Mouse (Mus musculus) hindbrain, postnatal 0 days (tissue): ENCODE measurements around the gene Cd300lb. TPM values are rescaled to one million over a fixed set of nuclear protein-coding genes. Genes with fewer than 3 reads are reported as not detected.

Source experiments
- ATAC-seq: fragments of 200-750 bp; cut with Nextera tagmentation; 2 replicates; pipeline ENCODE4 v1.8.0; 2017; ENCODE audit warnings: mild to moderate bottlenecking, moderate TSS enrichment, moderate library complexity
- DNase-seq: peaks from one replicate; pipeline ENCODE4 v3.0.0-alpha.2; 2015; ENCODE audit warnings: low spot score
- H3K27ac ChIP-seq: fragments of 300-500 bp; sonication (generic); 2 replicates; pipeline ENCODE4 v1.5.1; 2014; ENCODE audit warnings: mild to moderate bottlenecking
- H3K27me3 ChIP-seq: fragments of 300-500 bp; sonication (generic); 2 replicates; pipeline ENCODE4 v1.6.1; 2014; ENCODE audit warnings: low read length, mixed read lengths; ENCODE audit not compliant: insufficient read depth
- H3K36me3 ChIP-seq: fragments of 300-500 bp; sonication (generic); 2 replicates; pipeline ENCODE4 v1.6.1; 2014; ENCODE audit warnings: low read length, mixed read lengths; ENCODE audit not compliant: insufficient read depth
- H3K4me1 ChIP-seq: fragments of 300-500 bp; sonication (generic); 2 replicates; pipeline ENCODE4 v1.6.1; 2014; ENCODE audit warnings: antibody characterized with exemption, low read length, mixed read lengths; ENCODE audit not compliant: insufficient read depth
- H3K4me2 ChIP-seq: fragments of 300-500 bp; sonication (generic); 2 replicates; pipeline ENCODE4 v1.6.1; 2014; ENCODE audit warnings: low read depth, mild to moderate bottlenecking, low read length, moderate library complexity, mixed read lengths
- H3K4me3 ChIP-seq: fragments of 300-500 bp; sonication (generic); 2 replicates; pipeline ENCODE4 v1.5.1; 2014; ENCODE audit warnings: low read length
- H3K9ac ChIP-seq: fragments of 300-500 bp; sonication (generic); replicated peaks from 2 replicates; pipeline ENCODE4 v1.6.1; 2014; ENCODE audit warnings: mild to moderate bottlenecking, low read length, moderate library complexity, mixed read lengths
- H3K9me3 ChIP-seq: fragments of 300-500 bp; sonication (generic); 2 replicates; pipeline ENCODE4 v1.6.1; 2016; ENCODE audit warnings: low read length, mixed read lengths
- CTCF ChIP-seq: IDR thresholded peaks from 2 replicates; pipeline ENCODE4 v1.5.1; 2016; ENCODE audit warnings: antibody characterized with exemption, control low read depth, low read depth
- WGBS: fragments of 180-500 bp; shearing (Covaris S2); extraction: QIAGEN DNeasy Blood & Tissue Kit; methylation state at CpG from one replicate; pipeline ENCODE4 v1.1.7; 2014; 5-methylcytosine and 5-hydroxymethylcytosine counted together
- polyA plus RNA-seq: library from polyadenylated mRNA; unstranded; fragments of >200 nt; fragmentation: Nextera tagmentation; extraction: Ambion mirVana; gene quantifications from 2 replicates; pipeline ENCODE4 v1.2.1, GENCODE M21; 2015
- total RNA-seq: library from RNA; depleted of rRNA; stranded (reverse); fragments of >200 nt; gene quantifications from 2 replicates; pipeline ENCODE4 v1.2.3, GENCODE M21; 2014

Gene Cd300lb
- total and polyA plus RNA-seq, 2 experiments from 2014 or later: 0.08 to 0.37 TPM

DNA sequence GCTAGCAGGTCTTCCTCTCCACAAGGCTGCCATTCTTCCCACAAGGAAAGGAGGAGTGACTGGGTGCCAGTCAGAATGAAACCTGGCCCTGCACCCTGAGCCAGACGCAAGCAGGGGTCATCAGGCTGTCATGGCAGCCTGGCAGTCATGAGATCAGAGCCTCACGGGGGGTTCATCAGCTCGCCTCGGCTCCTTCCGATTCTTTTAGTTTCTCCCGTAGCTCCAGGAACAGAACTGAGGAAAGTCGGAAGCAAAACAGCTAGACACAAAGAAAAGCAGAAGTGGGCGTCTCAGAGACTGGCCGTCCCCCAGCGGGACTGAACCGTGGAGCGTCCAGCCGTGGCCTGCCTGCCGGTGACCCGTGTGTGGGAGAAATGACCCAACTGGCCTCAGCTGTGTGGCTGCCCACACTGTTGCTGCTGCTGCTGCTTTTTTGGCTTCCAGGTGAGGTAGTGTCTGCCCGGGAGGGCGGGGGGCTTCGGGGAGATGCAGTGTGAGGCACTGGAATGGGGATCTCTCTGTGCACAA, 44.1 kb downstream of the Cd300lb start, which contains the start of gene Cd300a:
Gene Cd300a, plus strand, starts transcription at position 51 of the 528 bp plus-strand sequence.
- ATAC-seq (no peak), DNase-seq (no peak)
- 0 out of 2 replicates have a peak within 1 kb of the TSS, but pooled peaks have one; percentile 21 for H3K9ac ChIP-seq
- peaks cover 8% of the 10 kb centered on the region; the same call in 1 of the 2 replicates for H3K4me1 ChIP-seq
- H3K36me3 ChIP-seq: no peaks in the 10 kb centered on the region
- H3K27ac ChIP-seq: peak within 1 kb of the TSS; percentile 7; the same call in 1 of the 2 replicates
- WGBS: 30% methylated on average over 18 of the region's 18 CpGs
- no peak within 1 kb of the TSS for H3K4me3 ChIP-seq
- no peaks in the 10 kb centered on the region for H3K27me3 ChIP-seq
- H3K9me3 ChIP-seq: no peaks in the 10 kb centered on the region
- peak within 1 kb of the TSS; percentile 39 for H3K4me2 ChIP-seq
- TF ChIP-seq CTCF: no peak

DNA sequence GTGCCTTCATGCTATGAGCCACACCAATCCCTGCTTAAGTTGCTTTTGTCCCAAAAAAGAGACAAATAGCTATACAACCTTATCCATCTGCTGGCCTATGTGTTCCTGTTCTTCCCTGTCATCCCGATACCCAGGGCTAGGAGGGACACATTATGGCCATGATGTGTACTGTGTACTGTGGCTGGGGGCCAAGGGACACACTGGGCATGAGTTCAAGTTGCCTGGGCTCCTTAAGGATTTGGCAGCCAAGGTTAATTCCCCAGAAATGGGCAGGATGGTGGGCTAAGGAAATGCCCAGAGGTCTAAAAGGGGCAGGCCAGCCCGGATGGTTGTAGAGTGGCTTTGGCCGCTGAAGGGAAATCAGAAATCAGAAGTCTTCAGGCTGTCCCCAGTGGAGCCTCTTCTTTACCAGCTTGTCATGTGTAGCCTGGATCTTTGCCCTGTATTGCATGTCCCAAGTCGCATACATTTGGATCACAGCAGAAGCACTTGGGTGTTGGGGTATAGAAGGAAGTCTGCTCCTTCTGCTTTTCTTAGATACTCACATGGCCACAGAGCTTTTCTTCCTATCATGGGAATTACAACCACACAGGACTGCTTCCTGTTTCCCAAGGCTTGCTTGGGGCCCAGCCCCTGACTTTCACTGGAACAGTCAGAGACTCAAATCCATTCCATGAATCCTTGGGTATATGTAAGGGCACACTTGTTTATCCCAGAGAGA, 49.6 kb downstream of the Cd300lb start:
- no peak for ATAC-seq
- Histone ChIP-seq H3K4me2 (no peak overlapping the region), H3K4me3 (no peak overlapping the region), H3K9me3 (no peaks in the 10 kb centered on the region), H3K27ac (no peak overlapping the region), H3K9ac (no peak overlapping the region), H3K36me3 (no peaks in the 10 kb centered on the region), H3K4me1 (peaks cover 5% of the 10 kb centered on the region; the same call in 1 of the 2 replicates), H3K27me3 (no peaks in the 10 kb centered on the region)
- no peak for TF ChIP-seq CTCF
- 56% methylated on average over 4 of the region's 4 CpGs for WGBS
- peak; percentile 40 for DNase-seq

DNA sequence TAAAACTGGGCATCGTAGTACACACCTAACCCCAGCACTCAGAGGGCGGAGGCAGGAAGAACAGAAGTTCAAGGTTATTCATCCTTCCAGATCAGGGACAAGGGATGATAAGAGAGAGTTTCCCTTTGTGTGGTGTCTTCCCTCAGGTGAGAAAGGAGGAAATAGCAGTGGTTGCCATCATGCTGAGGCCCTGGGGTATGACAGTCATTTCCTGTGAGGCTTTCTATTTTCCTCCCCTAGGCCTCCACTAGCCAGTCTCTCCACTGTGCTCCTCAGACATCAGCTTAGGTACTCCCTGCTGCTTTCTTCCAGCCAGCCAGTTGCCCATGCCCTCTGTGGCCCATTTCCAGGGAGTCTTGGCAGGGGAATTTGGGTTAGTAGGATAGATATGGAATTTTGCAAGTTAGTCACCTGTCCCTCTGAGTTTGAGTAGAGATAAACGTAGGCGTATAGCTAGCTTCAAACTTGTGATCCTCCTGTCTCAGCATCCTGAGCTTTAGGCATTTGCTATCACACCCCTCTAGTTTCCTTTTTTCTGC, 50.9 kb downstream of the Cd300lb start:
- WGBS: 92% methylated on average over 4 of the region's 4 CpGs
- no peaks in the 10 kb centered on the region for H3K36me3 ChIP-seq
- no peaks in the 10 kb centered on the region for H3K27me3 ChIP-seq
- no peak for DNase-seq
- no peak for TF ChIP-seq CTCF
- no peaks in the 10 kb centered on the region for H3K9me3 ChIP-seq
- no peak overlapping the region for H3K4me3 ChIP-seq
- H3K27ac ChIP-seq: no peak overlapping the region
- no peak overlapping the region for H3K9ac ChIP-seq
- H3K4me1 ChIP-seq: peaks cover 5% of the 10 kb centered on the region; the same call in 1 of the 2 replicates
- no peak overlapping the region for H3K4me2 ChIP-seq
- no peak for ATAC-seq

DNA sequence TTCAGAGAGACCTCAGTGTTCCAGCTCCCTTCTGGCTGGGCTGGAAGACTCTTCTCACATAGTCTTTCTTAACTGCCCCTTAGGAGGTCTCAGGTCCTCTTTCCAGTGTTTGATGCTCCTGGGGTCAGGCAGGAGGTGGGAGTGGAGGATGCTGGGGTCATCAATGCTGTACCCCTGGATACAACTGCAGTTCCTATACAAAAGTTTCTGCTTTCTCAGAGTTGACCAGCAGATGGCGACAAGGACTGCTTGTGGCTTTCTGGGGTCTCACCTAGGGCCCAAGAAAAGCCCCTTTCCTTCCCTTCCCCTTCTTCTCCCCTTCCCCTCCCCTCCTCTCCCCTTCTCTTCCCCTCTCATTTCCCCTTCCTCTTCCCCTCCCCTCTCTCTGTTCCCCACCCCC, 53.6 kb downstream of the Cd300lb start:
- Histone ChIP-seq H3K4me2 (no peak overlapping the region), H3K4me3 (no peak overlapping the region), H3K9me3 (no peaks in the 10 kb centered on the region), H3K27me3 (no peaks in the 10 kb centered on the region), H3K36me3 (no peaks in the 10 kb centered on the region), H3K4me1 (peaks cover 5% of the 10 kb centered on the region; the same call in 1 of the 2 replicates), H3K27ac (no peak overlapping the region), H3K9ac (no peak overlapping the region)
- WGBS: 7% methylated on average over 1 of the region's 1 CpGs
- peak; percentile 76 for TF ChIP-seq CTCF
- ATAC-seq (no peak), DNase-seq (peak; percentile 72)

DNA sequence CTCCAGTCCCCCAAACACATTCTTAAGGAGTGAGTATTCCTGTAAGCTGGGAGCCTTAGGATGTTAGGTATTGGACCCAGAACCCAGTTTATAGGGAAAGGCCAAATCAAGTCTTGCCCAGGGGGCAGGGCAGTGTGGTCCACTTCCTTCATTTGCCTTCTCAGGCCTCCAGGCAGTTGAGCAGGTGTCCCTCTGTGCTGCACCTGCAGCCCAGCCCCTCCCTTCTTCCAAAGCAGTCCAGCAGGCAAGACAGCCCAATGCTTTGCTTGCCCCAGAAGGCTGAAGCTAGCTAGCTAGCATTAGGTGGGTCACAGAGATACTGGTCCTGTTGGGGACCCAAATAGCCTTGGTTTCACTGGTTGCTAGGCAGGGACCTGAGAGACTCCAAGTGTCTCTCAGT, 54.0 kb downstream of the Cd300lb start:
- no peak for TF ChIP-seq CTCF
- no peaks in the 10 kb centered on the region for H3K36me3 ChIP-seq

DNA sequence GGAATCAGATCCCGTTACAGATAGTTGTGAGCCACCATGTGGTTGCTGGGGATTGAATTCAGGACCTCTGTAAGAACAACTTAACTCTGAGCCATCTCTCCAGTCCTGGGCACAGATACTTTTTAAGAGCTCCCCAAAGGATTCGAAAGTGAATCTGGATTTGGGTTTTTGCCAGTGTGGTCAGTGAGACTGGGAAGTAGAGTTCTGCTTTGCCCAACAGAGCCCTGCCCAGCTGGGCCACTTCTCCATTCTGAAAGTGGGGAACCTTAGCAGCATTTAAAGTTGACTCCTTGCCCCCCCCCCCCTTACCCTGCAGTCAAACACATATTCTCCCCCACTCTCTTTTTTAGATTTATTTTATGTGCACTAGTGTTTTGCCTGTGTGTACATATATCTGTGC, 54.5 kb downstream of the Cd300lb start:
- DNase-seq: no peak
- Histone ChIP-seq H3K27ac (no peak overlapping the region), H3K4me3 (no peak overlapping the region), H3K4me2 (no peak overlapping the region), H3K9ac (no peak overlapping the region), H3K9me3 (no peaks in the 10 kb centered on the region), H3K27me3 (no peaks in the 10 kb centered on the region), H3K36me3 (no peaks in the 10 kb centered on the region), H3K4me1 (peaks cover 2% of the 10 kb centered on the region; the same call in 1 of the 2 replicates)
- ATAC-seq: no peak
- 73% methylated on average over 2 of the region's 2 CpGs for WGBS
- TF ChIP-seq CTCF: no peak

More for the DNA sequence above, 54.0 kb downstream of the Cd300lb start:
- H3K9ac ChIP-seq: no peak overlapping the region
- no peaks in the 10 kb centered on the region for H3K9me3 ChIP-seq
- no peak for DNase-seq
- ATAC-seq: no peak
- H3K4me1 ChIP-seq: peaks cover 5% of the 10 kb centered on the region; the same call in 1 of the 2 replicates
- no peak overlapping the region for H3K27ac ChIP-seq
- H3K27me3 ChIP-seq: no peaks in the 10 kb centered on the region
- no peak overlapping the region for H3K4me3 ChIP-seq
- H3K4me2 ChIP-seq: no peak overlapping the region

DNA sequence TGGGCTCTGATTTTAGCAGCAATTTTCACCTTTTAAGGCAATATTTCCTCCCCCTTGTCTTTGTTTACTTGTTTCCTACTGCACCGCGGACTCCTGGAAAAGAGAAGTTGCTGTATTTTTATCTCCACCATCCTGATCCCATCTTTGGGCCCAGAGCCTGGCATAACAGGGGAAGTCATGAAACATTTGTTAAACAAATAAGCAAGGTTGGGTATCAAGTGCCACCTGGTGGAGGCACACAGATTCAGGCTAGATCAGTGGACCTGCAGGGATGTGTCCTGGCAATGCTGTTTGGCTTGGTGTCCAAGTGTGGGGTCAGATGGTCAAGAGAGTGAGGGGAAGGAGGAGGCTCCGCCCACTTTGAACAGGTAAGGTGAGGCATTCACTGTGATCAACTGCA, 57.0 kb downstream of the Cd300lb start:
- no peak overlapping the region for H3K9ac ChIP-seq
- no peaks in the 10 kb centered on the region for H3K4me1 ChIP-seq
- no peak overlapping the region for H3K4me2 ChIP-seq
- ATAC-seq (peak; percentile 51; the same call in 1 of the 2 replicates), DNase-seq (peak; percentile 80)
- TF ChIP-seq CTCF: peak; percentile 87
- no peak overlapping the region for H3K27ac ChIP-seq
- no peaks in the 10 kb centered on the region for H3K27me3 ChIP-seq
- no peaks in the 10 kb centered on the region for H3K36me3 ChIP-seq
- H3K9me3 ChIP-seq: no peaks in the 10 kb centered on the region
- WGBS: 52% methylated on average over 3 of the region's 3 CpGs
- H3K4me3 ChIP-seq: no peak overlapping the region
